Mouse (Mus musculus): ENCODE data around the gene Slc8b1. TPM values are rescaled to one million over a fixed set of nuclear protein-coding genes. Genes with fewer than 3 reads are reported as not detected.

The Slc8b1 gene
- polyA plus RNA-seq (2016; fragmentation: Nextera tagmentation; extraction: Ambion mirVana): 4.2 and 5.9 TPM in 2 replicates

GRCm38 (mm10) chr5:120510982-120511642 lies at the start of gene Slc8b1:
Slc8b1 (plus strand) TSS chr5:120511168.
- Histone ChIP-seq H3K27me3 (ENCODE audit: insufficient read depth, poor library complexity, severe bottlenecking) (peaks cover 23% of the 10 kb centered on the region; the same call in 1 of the 2 replicates), H3K27ac (peak within 1 kb of the TSS; percentile 67), H3K9me3 (no peaks in the 10 kb centered on the region; the same call in 1 of the 2 replicates), H3K4me3 (peak within 1 kb of the TSS; percentile 65), H3K36me3 (no peaks in the 10 kb centered on the region), H3K4me1 (peaks cover 52% of the 10 kb centered on the region)
- under 1% methylated on average over 36 of the region's 36 CpGs for WGBS
- DNase-seq (ENCODE audit: low spot score): peak; percentile 97

DNA sequence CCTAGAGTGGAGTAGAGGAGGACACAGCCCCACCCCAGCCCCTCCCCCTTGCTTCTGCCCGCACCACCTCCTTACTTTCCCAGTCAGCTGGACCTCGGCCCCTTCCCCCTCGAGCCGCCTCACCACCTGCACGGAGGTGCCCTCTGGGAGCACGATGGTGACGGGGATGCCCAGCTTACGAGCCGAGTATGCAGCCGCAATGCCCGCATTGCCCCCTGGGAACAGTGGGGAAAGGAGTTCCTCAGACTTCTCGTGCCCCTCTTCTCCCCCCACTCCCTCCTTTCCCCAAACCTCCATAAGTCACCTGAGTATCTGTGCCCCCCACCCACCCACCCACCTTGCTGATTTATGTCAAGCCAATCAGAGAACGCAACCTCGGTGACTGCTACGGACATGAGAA lies 49.1 kb upstream of the Slc8b1 start:
- Histone ChIP-seq H3K27me3 (ENCODE audit: insufficient read depth, poor library complexity, severe bottlenecking) (peaks cover 54% of the 10 kb centered on the region), H3K9me3 (no peaks in the 10 kb centered on the region), H3K4me1 (peaks cover 10% of the 10 kb centered on the region), H3K27ac (no peak overlapping the region), H3K36me3 (no peaks in the 10 kb centered on the region), H3K4me3 (no peak overlapping the region)
- WGBS: 71% methylated on average over 15 of the region's 15 CpGs
- DNase-seq (ENCODE audit: low spot score): no peak

GRCm38 (mm10) chr5:120464321-120464720 lies 46.6 kb upstream of the Slc8b1 start:
- no peak for DNase-seq (ENCODE audit: low spot score)

GRCm38 (mm10) chr5:120465062-120465461 lies 45.9 kb upstream of the Slc8b1 start:
- peaks cover 39% of the 10 kb centered on the region; the same call in 1 of the 2 replicates for H3K27me3 ChIP-seq (ENCODE audit: insufficient read depth, poor library complexity, severe bottlenecking)
- H3K36me3 ChIP-seq: no peaks in the 10 kb centered on the region
- no peak overlapping the region for H3K4me3 ChIP-seq
- no peak overlapping the region for H3K27ac ChIP-seq
- H3K9me3 ChIP-seq: no peaks in the 10 kb centered on the region
- DNase-seq (ENCODE audit: low spot score): no peak
- peaks cover 15% of the 10 kb centered on the region for H3K4me1 ChIP-seq
- 41% methylated on average over 5 of the region's 5 CpGs for WGBS

More at GRCm38 (mm10) chr5:120464321-120464720, 46.6 kb upstream of the Slc8b1 start:
- WGBS: 73% methylated on average over 4 of the region's 4 CpGs
- H3K36me3 ChIP-seq: no peaks in the 10 kb centered on the region
- peaks cover 15% of the 10 kb centered on the region for H3K4me1 ChIP-seq
- H3K9me3 ChIP-seq: no peaks in the 10 kb centered on the region
- H3K4me3 ChIP-seq: no peak overlapping the region
- H3K27me3 ChIP-seq (ENCODE audit: insufficient read depth, poor library complexity, severe bottlenecking): peaks cover 46% of the 10 kb centered on the region; the same call in 1 of the 2 replicates
- no peak overlapping the region for H3K27ac ChIP-seq

- H3K4me3 ChIP-seq: no peak overlapping the region
- H3K9me3 ChIP-seq: no peaks in the 10 kb centered on the region
- no peaks in the 10 kb centered on the region for H3K36me3 ChIP-seq
- no peak for DNase-seq (ENCODE audit: low spot score)
- 67% methylated on average over 6 of the region's 6 CpGs for WGBS
- peaks cover 15% of the 10 kb centered on the region for H3K4me1 ChIP-seq
- H3K27me3 ChIP-seq (ENCODE audit: insufficient read depth, poor library complexity, severe bottlenecking): peaks cover 31% of the 10 kb centered on the region; the same call in 1 of the 2 replicates
- no peak overlapping the region for H3K27ac ChIP-seq
Measured at GRCm38 (mm10) chr5:120465860-120466259, 45.1 kb upstream of the Slc8b1 start.

DNA sequence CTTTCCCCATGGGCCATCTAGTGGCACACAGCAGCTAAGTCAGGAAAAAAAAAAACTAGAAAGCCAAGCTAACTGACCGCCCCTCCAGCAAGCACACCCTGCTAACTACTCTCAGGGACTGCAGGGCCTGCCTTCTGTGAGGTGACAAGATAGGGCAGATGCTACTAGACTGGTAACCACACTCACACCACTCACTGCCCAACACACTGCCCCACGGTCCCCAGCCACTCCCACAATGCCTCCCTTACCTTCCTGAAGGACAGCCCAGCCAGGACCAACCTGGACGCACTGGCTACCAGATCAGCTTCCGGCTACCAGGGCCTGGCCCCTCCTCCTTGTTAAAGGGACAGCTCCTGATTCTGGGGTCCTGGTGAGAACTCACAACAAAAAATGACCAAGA lies 43.9 kb upstream of the Slc8b1 start:
- Histone ChIP-seq H3K9me3 (no peaks in the 10 kb centered on the region), H3K27me3 (ENCODE audit: insufficient read depth, poor library complexity, severe bottlenecking) (peaks cover 25% of the 10 kb centered on the region; the same call in 1 of the 2 replicates), H3K4me3 (peak overlapping the region; percentile 50), H3K36me3 (no peaks in the 10 kb centered on the region), H3K27ac (peak overlapping the region; percentile 53), H3K4me1 (peaks cover 10% of the 10 kb centered on the region)
- 10% methylated on average over 4 of the region's 4 CpGs for WGBS
- no peak for DNase-seq (ENCODE audit: low spot score)

- Histone ChIP-seq H3K36me3 (no peaks in the 10 kb centered on the region), H3K4me3 (no peak overlapping the region), H3K27me3 (ENCODE audit: insufficient read depth, poor library complexity, severe bottlenecking) (peaks cover 13% of the 10 kb centered on the region; the same call in 1 of the 2 replicates), H3K9me3 (no peaks in the 10 kb centered on the region), H3K27ac (no peak overlapping the region), H3K4me1 (peaks cover 10% of the 10 kb centered on the region)
- whole genome bisulfite sequencing: 79% methylated on average over 5 of the region's 5 CpGs
- DNase-seq (ENCODE audit: low spot score): no peak
Measured at GRCm38 (mm10) chr5:120468336-120468735, 42.6 kb upstream of the Slc8b1 start.

- 71% methylated on average over 6 of the region's 6 CpGs for WGBS
Measured at GRCm38 (mm10) chr5:120468830-120469229, 42.1 kb upstream of the Slc8b1 start.

GRCm38 (mm10) chr5:120471538-120471937 lies 39.4 kb upstream of the Slc8b1 start:
- DNase-seq (ENCODE audit: low spot score): no peak
- no peaks in the 10 kb centered on the region for H3K36me3 ChIP-seq
- 51% methylated on average over 4 of the region's 4 CpGs for WGBS
- no peak overlapping the region for H3K27ac ChIP-seq
- no peaks in the 10 kb centered on the region for H3K9me3 ChIP-seq
- no peak overlapping the region for H3K4me3 ChIP-seq
- H3K27me3 ChIP-seq (ENCODE audit: insufficient read depth, poor library complexity, severe bottlenecking): peaks cover 18% of the 10 kb centered on the region
- H3K4me1 ChIP-seq: peaks cover 13% of the 10 kb centered on the region

More at GRCm38 (mm10) chr5:120468830-120469229, 42.1 kb upstream of the Slc8b1 start:
- Histone ChIP-seq H3K27ac (no peak overlapping the region), H3K4me3 (no peak overlapping the region), H3K4me1 (peaks cover 10% of the 10 kb centered on the region), H3K9me3 (no peaks in the 10 kb centered on the region), H3K27me3 (ENCODE audit: insufficient read depth, poor library complexity, severe bottlenecking) (peaks cover 8% of the 10 kb centered on the region; the same call in 1 of the 2 replicates), H3K36me3 (no peaks in the 10 kb centered on the region)
- no peak for DNase-seq (ENCODE audit: low spot score)

GRCm38 (mm10) chr5:120472770-120473169 lies 38.2 kb upstream of the Slc8b1 start, which contains the start of gene Sdsl:
Sdsl (minus strand) TSS chr5:120472810.
- DNase-seq (ENCODE audit: low spot score): no peak
- Histone ChIP-seq H3K36me3 (no peaks in the 10 kb centered on the region), H3K9me3 (no peaks in the 10 kb centered on the region), H3K4me1 (peaks cover 9% of the 10 kb centered on the region), H3K27ac (no peak within 1 kb of the TSS), H3K4me3 (no peak within 1 kb of the TSS), H3K27me3 (ENCODE audit: insufficient read depth, poor library complexity, severe bottlenecking) (peaks cover 28% of the 10 kb centered on the region)
- 72% methylated on average over 8 of the region's 8 CpGs for WGBS

DNA sequence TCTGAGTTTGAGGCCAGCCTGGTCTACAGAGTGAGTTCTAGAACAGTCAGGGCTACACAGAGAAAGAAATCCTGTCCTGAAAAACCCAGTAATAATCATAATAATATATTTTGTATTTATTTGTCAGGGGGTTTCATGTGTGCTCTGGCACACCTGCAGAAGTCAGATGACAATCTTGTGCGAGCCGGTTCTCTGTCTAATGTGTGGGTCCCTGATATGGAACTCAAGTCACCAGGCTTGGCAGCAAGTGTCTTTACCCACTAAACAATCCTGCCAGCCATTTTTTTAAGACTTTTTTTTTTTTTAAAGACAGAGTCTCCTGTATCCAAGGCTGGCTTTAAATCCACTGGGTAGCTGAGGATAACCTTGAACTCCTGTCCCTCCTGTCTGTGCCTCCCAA lies 37.6 kb upstream of the Slc8b1 start:
- no peaks in the 10 kb centered on the region for H3K9me3 ChIP-seq
- DNase-seq (ENCODE audit: low spot score): no peak
- WGBS: 84% methylated on average over 2 of the region's 2 CpGs
- no peaks in the 10 kb centered on the region for H3K36me3 ChIP-seq
- no peak overlapping the region for H3K4me3 ChIP-seq
- H3K27me3 ChIP-seq (ENCODE audit: insufficient read depth, poor library complexity, severe bottlenecking): peaks cover 28% of the 10 kb centered on the region
- no peak overlapping the region for H3K27ac ChIP-seq
- H3K4me1 ChIP-seq: peaks cover 9% of the 10 kb centered on the region

DNA sequence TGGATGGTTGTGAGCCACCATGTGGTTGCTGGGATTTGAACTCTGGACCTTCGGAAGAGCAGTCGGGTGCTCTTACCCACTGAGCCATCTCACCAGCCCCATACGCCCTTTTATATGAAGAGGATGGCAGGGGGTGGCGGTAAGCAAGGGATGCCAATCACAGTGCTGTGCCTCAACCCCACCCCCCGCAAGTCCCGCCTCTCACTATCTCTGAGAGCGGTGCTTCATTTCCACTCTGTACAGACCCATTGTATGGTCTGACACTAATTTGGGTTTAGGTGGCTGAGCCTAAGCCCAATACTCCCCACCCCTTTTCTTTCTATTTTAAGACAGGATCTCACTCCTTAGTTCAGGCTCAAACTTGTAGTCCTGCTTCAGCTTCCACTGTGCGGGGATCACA lies 35.1 kb upstream of the Slc8b1 start:
- DNase-seq (ENCODE audit: low spot score): no peak

DNA sequence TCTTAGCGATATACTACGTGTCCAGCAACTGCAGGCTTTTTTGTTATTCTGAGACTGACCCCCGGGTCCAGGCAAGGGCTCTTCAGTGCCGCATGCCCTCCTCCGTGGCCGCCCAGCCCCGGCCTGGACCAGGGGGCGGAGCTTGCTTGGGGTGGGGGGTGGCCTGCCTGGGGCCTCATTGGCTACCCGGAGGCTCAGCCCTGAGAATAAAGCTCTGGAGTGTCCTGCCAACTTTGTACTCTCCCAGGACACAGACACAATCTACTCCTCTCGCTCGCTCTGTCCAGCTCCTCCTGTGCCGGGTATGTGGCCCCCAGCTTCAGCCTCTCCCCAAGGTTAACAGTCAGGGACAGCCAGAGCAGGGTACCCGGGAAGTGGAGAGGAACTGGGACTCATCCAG lies 34.7 kb upstream of the Slc8b1 start, which contains the start of gene Sds:
Gene Sds (plus strand): TSS at position 231 of the 400 bp plus-strand sequence.
- Histone ChIP-seq H3K36me3 (no peaks in the 10 kb centered on the region), H3K9me3 (no peaks in the 10 kb centered on the region), H3K4me1 (peaks cover 14% of the 10 kb centered on the region), H3K27ac (no peak within 1 kb of the TSS), H3K4me3 (peak within 1 kb of the TSS; percentile 30; the same call in 1 of the 2 replicates), H3K27me3 (ENCODE audit: insufficient read depth, poor library complexity, severe bottlenecking) (peaks cover 40% of the 10 kb centered on the region)
- WGBS: 11% methylated on average over 13 of the region's 13 CpGs
- no peak for DNase-seq (ENCODE audit: low spot score)

More for the DNA sequence above, 35.1 kb upstream of the Slc8b1 start:
- H3K4me1 ChIP-seq: peaks cover 10% of the 10 kb centered on the region
- no peak overlapping the region for H3K27ac ChIP-seq
- WGBS: 47% methylated on average over 8 of the region's 8 CpGs
- no peaks in the 10 kb centered on the region for H3K36me3 ChIP-seq
- peaks cover 36% of the 10 kb centered on the region for H3K27me3 ChIP-seq (ENCODE audit: insufficient read depth, poor library complexity, severe bottlenecking)
- H3K9me3 ChIP-seq: no peaks in the 10 kb centered on the region
- peak overlapping the region; percentile 30; the same call in 1 of the 2 replicates for H3K4me3 ChIP-seq

All from heart, embryonic 10.5 days (tissue).